Mouse (Mus musculus): ENCODE results near the gene 1700034J05Rik. TPM values are rescaled to one million over a fixed set of nuclear protein-coding genes. Genes with fewer than 3 reads are reported as not detected.

The 1700034J05Rik gene
- polyA plus RNA-seq, 1 experiment: not detected

DNA sequence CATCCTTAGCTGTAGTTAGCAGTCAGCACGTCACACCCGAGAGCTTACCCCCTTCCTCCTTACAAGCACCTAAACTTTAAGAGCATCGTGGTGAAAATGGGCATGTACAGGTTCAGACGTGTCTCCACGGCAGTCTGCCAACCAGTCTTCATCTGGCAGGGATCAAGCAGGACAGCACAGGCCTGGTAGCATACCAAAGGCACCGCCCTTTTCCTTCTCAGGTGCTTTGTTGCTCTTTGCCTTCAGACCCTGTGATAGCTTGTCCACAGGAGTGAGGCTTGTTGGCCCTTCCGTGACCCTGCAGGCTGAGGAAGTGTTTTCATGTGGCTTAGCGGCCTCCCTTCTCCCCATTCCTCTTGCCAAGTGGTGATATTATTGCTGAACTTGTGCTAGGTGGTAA lies 15.2 kb downstream of the 1700034J05Rik start:
- H3K36me3 ChIP-seq (ENCODE audit: control insufficient read depth, insufficient read depth, low read length): no peaks in the 10 kb centered on the region
- H3K4me3 ChIP-seq (ENCODE audit: control insufficient read depth, insufficient read depth, low read length): no peak overlapping the region
- no peak for DNase-seq
- H3K27me3 ChIP-seq (ENCODE audit: control insufficient read depth, insufficient read depth, low read length): no peaks in the 10 kb centered on the region
- no peaks in the 10 kb centered on the region for H3K4me1 ChIP-seq (replicated peaks; ENCODE audit: control insufficient read depth, insufficient read depth, low read length)
- H3K27ac ChIP-seq (ENCODE audit: control insufficient read depth, insufficient read depth, low read length): no peak overlapping the region
- TF ChIP-seq POLR2A (IDR thresholded peaks at IDR 0.05; ENCODE audit: control insufficient read depth, extremely low read depth, insufficient read depth, low read length, poor library complexity): no peak
- TF ChIP-seq CTCF (IDR thresholded peaks at IDR 0.05; ENCODE audit: borderline replicate concordance, control insufficient read depth, extremely low read depth, insufficient read depth, low read length, poor library complexity): no peak
- 80% methylated on average over 8 of the region's 8 CpGs for WGBS

GRCm38 (mm10) chr6:146935957-146936356 lies 18.3 kb downstream of the 1700034J05Rik start:
- no peak for TF ChIP-seq POLR2A (IDR thresholded peaks at IDR 0.05; ENCODE audit: control insufficient read depth, extremely low read depth, insufficient read depth, low read length, poor library complexity)
- TF ChIP-seq CTCF (IDR thresholded peaks at IDR 0.05; ENCODE audit: borderline replicate concordance, control insufficient read depth, extremely low read depth, insufficient read depth, low read length, poor library complexity): no peak
- Histone ChIP-seq H3K4me1 (replicated peaks; ENCODE audit: control insufficient read depth, insufficient read depth, low read length) (no peaks in the 10 kb centered on the region), H3K27ac (ENCODE audit: control insufficient read depth, insufficient read depth, low read length) (no peak overlapping the region), H3K4me3 (ENCODE audit: control insufficient read depth, insufficient read depth, low read length) (no peak overlapping the region), H3K36me3 (ENCODE audit: control insufficient read depth, insufficient read depth, low read length) (no peaks in the 10 kb centered on the region), H3K27me3 (ENCODE audit: control insufficient read depth, insufficient read depth, low read length) (no peaks in the 10 kb centered on the region)
- no peak for DNase-seq
- WGBS: 96% methylated on average over 6 of the region's 6 CpGs

DNA sequence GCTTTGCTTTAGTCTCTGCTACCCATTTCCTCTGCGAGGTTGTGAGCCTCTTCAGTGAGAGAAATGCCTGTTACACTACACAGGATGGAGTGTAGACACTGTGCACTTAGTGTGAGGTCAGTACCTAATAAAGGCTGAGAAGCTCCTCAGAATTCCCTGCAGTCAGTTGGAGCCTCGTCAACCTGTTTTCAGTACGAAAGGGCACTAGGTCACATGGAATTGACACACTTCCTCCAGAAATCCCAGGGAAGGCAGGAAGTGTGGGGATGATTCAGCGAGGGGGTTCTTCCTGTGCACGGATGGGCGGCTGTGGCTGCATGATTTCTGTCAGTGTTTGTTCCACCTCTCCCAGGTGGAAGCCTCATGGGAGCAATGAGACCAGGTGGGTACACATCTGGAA lies 21.1 kb downstream of the 1700034J05Rik start:
- DNase-seq: no peak
- Histone ChIP-seq H3K27ac (ENCODE audit: control insufficient read depth, insufficient read depth, low read length) (no peak overlapping the region), H3K4me1 (replicated peaks; ENCODE audit: control insufficient read depth, insufficient read depth, low read length) (no peaks in the 10 kb centered on the region), H3K27me3 (ENCODE audit: control insufficient read depth, insufficient read depth, low read length) (no peaks in the 10 kb centered on the region), H3K36me3 (ENCODE audit: control insufficient read depth, insufficient read depth, low read length) (no peaks in the 10 kb centered on the region), H3K4me3 (ENCODE audit: control insufficient read depth, insufficient read depth, low read length) (no peak overlapping the region)
- 74% methylated on average over 6 of the region's 6 CpGs for WGBS
- TF ChIP-seq POLR2A (IDR thresholded peaks at IDR 0.05; ENCODE audit: control insufficient read depth, extremely low read depth, insufficient read depth, low read length, poor library complexity): no peak
- no peak for TF ChIP-seq CTCF (IDR thresholded peaks at IDR 0.05; ENCODE audit: borderline replicate concordance, control insufficient read depth, extremely low read depth, insufficient read depth, low read length, poor library complexity)

- DNase-seq: no peak
- H3K27me3 ChIP-seq (ENCODE audit: control insufficient read depth, insufficient read depth, low read length): no peaks in the 10 kb centered on the region
- H3K27ac ChIP-seq (ENCODE audit: control insufficient read depth, insufficient read depth, low read length): no peak overlapping the region
- no peak overlapping the region for H3K4me3 ChIP-seq (ENCODE audit: control insufficient read depth, insufficient read depth, low read length)
- TF ChIP-seq POLR2A (IDR thresholded peaks at IDR 0.05; ENCODE audit: control insufficient read depth, extremely low read depth, insufficient read depth, low read length, poor library complexity) (no peak), CTCF (IDR thresholded peaks at IDR 0.05; ENCODE audit: borderline replicate concordance, control insufficient read depth, extremely low read depth, insufficient read depth, low read length, poor library complexity) (no peak)
- H3K4me1 ChIP-seq (replicated peaks; ENCODE audit: control insufficient read depth, insufficient read depth, low read length): no peaks in the 10 kb centered on the region
- 100% methylated on average over 2 of the region's 2 CpGs for WGBS
- H3K36me3 ChIP-seq (ENCODE audit: control insufficient read depth, insufficient read depth, low read length): no peaks in the 10 kb centered on the region
These were observed 25.2 kb downstream of the 1700034J05Rik start for GRCm38 (mm10) chr6:146929031-146929430.

DNA sequence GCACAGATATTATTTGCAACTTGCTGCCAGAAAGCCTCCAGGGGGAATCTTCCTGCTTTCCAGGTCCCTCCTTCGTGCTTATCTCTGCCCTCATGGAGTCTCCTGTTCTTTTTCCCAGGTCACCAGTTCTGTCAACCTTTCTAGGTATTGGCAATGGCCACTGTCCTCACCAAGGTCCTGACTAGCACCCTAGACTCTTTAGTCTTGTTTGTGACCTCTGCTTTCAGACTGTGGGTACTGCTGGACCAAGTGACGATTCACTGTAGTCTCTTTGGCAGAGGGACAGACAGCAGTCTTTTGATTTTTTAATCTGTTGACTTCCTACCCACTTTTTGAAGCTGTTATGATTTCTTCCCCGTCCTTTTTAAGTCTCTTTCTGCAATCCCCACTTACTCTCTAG lies 26.1 kb downstream of the 1700034J05Rik start:
- DNase-seq: no peak
- no peak for TF ChIP-seq POLR2A (IDR thresholded peaks at IDR 0.05; ENCODE audit: control insufficient read depth, extremely low read depth, insufficient read depth, low read length, poor library complexity)
- Histone ChIP-seq H3K27ac (ENCODE audit: control insufficient read depth, insufficient read depth, low read length) (no peak overlapping the region), H3K27me3 (ENCODE audit: control insufficient read depth, insufficient read depth, low read length) (no peaks in the 10 kb centered on the region), H3K4me1 (replicated peaks; ENCODE audit: control insufficient read depth, insufficient read depth, low read length) (no peaks in the 10 kb centered on the region), H3K4me3 (ENCODE audit: control insufficient read depth, insufficient read depth, low read length) (no peak overlapping the region), H3K36me3 (ENCODE audit: control insufficient read depth, insufficient read depth, low read length) (no peaks in the 10 kb centered on the region)
- 86% methylated on average over 3 of the region's 3 CpGs for WGBS

DNA sequence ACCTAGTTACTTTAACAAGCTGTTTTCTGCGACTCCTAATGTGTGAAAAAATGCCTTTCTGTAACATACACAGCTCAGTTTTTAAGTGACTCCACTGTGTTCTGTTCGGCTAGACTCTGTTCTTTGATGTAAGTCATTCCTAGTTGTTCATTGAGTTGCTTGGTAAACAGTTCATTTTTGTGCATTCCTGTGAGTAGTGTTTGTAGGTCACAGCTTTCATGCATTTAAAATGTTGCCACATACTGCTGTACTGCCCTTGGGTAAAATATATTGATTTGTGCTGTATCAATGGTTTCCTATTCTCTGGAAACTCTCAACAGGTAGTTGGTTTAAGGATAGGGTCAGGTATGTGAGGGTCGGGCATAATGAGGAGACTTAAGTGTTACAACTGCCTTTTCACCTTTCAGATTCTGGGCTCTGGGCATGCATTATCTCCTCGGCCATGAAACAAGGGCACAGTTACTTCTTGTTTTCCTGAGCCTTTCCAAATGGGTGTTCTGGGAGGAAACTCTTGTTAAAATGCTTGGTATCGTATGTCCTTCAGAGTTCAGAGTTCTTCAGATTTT lies 27.7 kb downstream of the 1700034J05Rik start:
- H3K27ac ChIP-seq (ENCODE audit: control insufficient read depth, insufficient read depth, low read length): no peak overlapping the region
- no peaks in the 10 kb centered on the region for H3K4me1 ChIP-seq (replicated peaks; ENCODE audit: control insufficient read depth, insufficient read depth, low read length)
- H3K4me3 ChIP-seq (ENCODE audit: control insufficient read depth, insufficient read depth, low read length): no peak overlapping the region
- TF ChIP-seq CTCF (IDR thresholded peaks at IDR 0.05; ENCODE audit: borderline replicate concordance, control insufficient read depth, extremely low read depth, insufficient read depth, low read length, poor library complexity): no peak
- TF ChIP-seq POLR2A (IDR thresholded peaks at IDR 0.05; ENCODE audit: control insufficient read depth, extremely low read depth, insufficient read depth, low read length, poor library complexity): no peak
- no peak for DNase-seq
- no peaks in the 10 kb centered on the region for H3K27me3 ChIP-seq (ENCODE audit: control insufficient read depth, insufficient read depth, low read length)
- WGBS: 93% methylated on average over 5 of the region's 5 CpGs
- no peaks in the 10 kb centered on the region for H3K36me3 ChIP-seq (ENCODE audit: control insufficient read depth, insufficient read depth, low read length)

- Histone ChIP-seq H3K4me3 (ENCODE audit: control insufficient read depth, insufficient read depth, low read length) (no peak overlapping the region), H3K36me3 (ENCODE audit: control insufficient read depth, insufficient read depth, low read length) (no peaks in the 10 kb centered on the region), H3K27me3 (ENCODE audit: control insufficient read depth, insufficient read depth, low read length) (no peaks in the 10 kb centered on the region), H3K4me1 (replicated peaks; ENCODE audit: control insufficient read depth, insufficient read depth, low read length) (no peaks in the 10 kb centered on the region), H3K27ac (ENCODE audit: control insufficient read depth, insufficient read depth, low read length) (no peak overlapping the region)
- no peak for DNase-seq
- TF ChIP-seq CTCF (IDR thresholded peaks at IDR 0.05; ENCODE audit: borderline replicate concordance, control insufficient read depth, extremely low read depth, insufficient read depth, low read length, poor library complexity) (no peak), POLR2A (IDR thresholded peaks at IDR 0.05; ENCODE audit: control insufficient read depth, extremely low read depth, insufficient read depth, low read length, poor library complexity) (no peak)
- WGBS: 94% methylated on average over 6 of the region's 6 CpGs
These were observed 35.9 kb downstream of the 1700034J05Rik start for GRCm38 (mm10) chr6:146918341-146918740.

Data from thymus, adult 2 months (tissue).